Mouse (Mus musculus) hematopoietic multipotent progenitor cell, adult 10-12 weeks (in vitro differentiated cells): Measurements from ENCODE around the gene Gm8906. TPM values are rescaled to one million over a fixed set of nuclear protein-coding genes. Genes with fewer than 3 reads are reported as not detected.

ENCODE experiments used
- polyA plus RNA-seq: library from polyadenylated mRNA; stranded (reverse); fragments of >175 nt; gene quantifications from 2 replicates; pipeline ENCODE4 v1.2.3, GENCODE M21; 2012; ENCODE audit warnings: low replicate concordance

Gene Gm8906
- polyA plus RNA-seq, result not detected in 2 replicates

DNA sequence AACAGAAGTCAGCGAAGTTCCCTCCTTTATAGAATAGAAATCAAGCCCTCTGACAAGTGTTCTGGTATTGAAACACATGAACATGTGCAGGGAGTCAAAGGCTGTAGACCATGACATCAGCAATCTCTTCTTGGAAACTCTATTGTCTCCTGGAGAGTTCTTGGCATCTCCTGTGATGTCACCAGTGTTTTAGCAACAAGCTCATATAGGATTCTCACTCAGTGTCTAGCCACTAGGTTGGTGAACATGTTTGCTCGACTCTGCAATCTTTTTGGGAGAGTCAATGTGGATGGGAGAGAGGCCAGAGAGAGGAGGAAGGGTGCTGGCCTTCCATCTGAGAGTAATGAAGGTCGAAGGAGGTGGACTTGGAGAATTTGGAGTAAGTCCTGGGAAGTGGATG, at the start of gene Gm8906:
Gm8906 (plus strand) TSS at position 301 of the 400 bp plus-strand sequence.

Other genes starting within 250 kb of the Gm8906 start
- gene Gm8890, start 246.7 kb upstream of the Gm8906 start, polyA plus RNA-seq, result not detected in 2 replicates
- gene Speer1, start 161.2 kb upstream of the Gm8906 start, polyA plus RNA-seq, result not detected in 2 replicates
- not detected in 2 replicates for gene Gm8897, start 86.3 kb upstream of the Gm8906 start, polyA plus RNA-seq
- not detected in 2 replicates for gene Gm6460, start 92.2 kb downstream of the Gm8906 start, polyA plus RNA-seq
- not detected in 2 replicates for gene Gm8922, start 179.3 kb downstream of the Gm8906 start, polyA plus RNA-seq